Mouse (Mus musculus): ENCODE data around the gene Vti1a. TPM values are rescaled to one million over a fixed set of nuclear protein-coding genes. Genes with fewer than 3 reads are reported as not detected.

The Vti1a gene
- total RNA-seq, 1 experiment = 14.9 TPM

GRCm38 (mm10) chr19:55626483-55626882 lies 310.4 kb downstream of the Vti1a start:
- H3K27ac ChIP-seq (ENCODE audit: insufficient read depth, low read depth, low read length, poor library complexity, severe bottlenecking) = no peak overlapping the region
- H3K9me3 ChIP-seq (ENCODE audit: control insufficient read depth, insufficient read depth, low read depth, low read length) = no peaks in the 10 kb centered on the region
- no peak for DNase-seq (ENCODE audit: low read depth, low spot score)

GRCm38 (mm10) chr19:55626952-55627351 lies 310.9 kb downstream of the Vti1a start:
- in situ Hi-C loops (cut with MboI; ENCODE audit: low sequenced_read_pairs in 2 of 2, unreplicated experiment in 2 of 2) = no loop called here
- H3K4me1 ChIP-seq (ENCODE audit: control insufficient read depth in 2 of 2, insufficient read depth in 2 of 2, low read length in 2 of 2, poor library complexity in 1 of 2) = peaks cover 0 to 4% of the 10 kb centered on the region in 2 experiments; a peak in 1 of 4 replicates
- H3K27ac ChIP-seq (ENCODE audit: insufficient read depth, low read depth, low read length, poor library complexity, severe bottlenecking) = no peak overlapping the region
- no peak overlapping the region for H3K4me3 ChIP-seq (ENCODE audit: insufficient read depth in 1 of 2, low read depth in 1 of 2, low read length in 2 of 2, poor library complexity in 1 of 2, severe bottlenecking in 1 of 2)
- no peaks in the 10 kb centered on the region for H3K36me3 ChIP-seq (ENCODE audit: control insufficient read depth, insufficient read depth, low read length, poor library complexity, severe bottlenecking)
- H3K9me3 ChIP-seq (ENCODE audit: control insufficient read depth, insufficient read depth, low read depth, low read length) = no peaks in the 10 kb centered on the region
- no peak for DNase-seq (ENCODE audit: low read depth, low spot score)
- TF ChIP-seq ZC3H11A (IDR thresholded peaks at IDR 0.05; ENCODE audit: borderline replicate concordance, low read depth, low read length) (no peak), ZNF384 (IDR thresholded peaks at IDR 0.05; ENCODE audit: low read depth, low read length) (no peak), CHD2 (IDR thresholded peaks at IDR 0.05; ENCODE audit: low read depth, low read length) (no peak), HCFC1 (IDR thresholded peaks at IDR 0.05; ENCODE audit: borderline replicate concordance, insufficient read depth, low read length) (no peak), MAFK (IDR thresholded peaks at IDR 0.05; ENCODE audit: insufficient read depth, low read depth, low read length) (no peak)
- H3K9ac ChIP-seq (ENCODE audit: insufficient read depth, low read depth, low read length, poor library complexity, severe bottlenecking) = no peak overlapping the region

More at GRCm38 (mm10) chr19:55626483-55626882, 310.4 kb downstream of the Vti1a start:
- TF ChIP-seq ZNF384 (IDR thresholded peaks at IDR 0.05; ENCODE audit: low read depth, low read length) (no peak), CHD2 (IDR thresholded peaks at IDR 0.05; ENCODE audit: low read depth, low read length) (no peak), ZC3H11A (IDR thresholded peaks at IDR 0.05; ENCODE audit: borderline replicate concordance, low read depth, low read length) (no peak), MAFK (IDR thresholded peaks at IDR 0.05; ENCODE audit: insufficient read depth, low read depth, low read length) (no peak), HCFC1 (IDR thresholded peaks at IDR 0.05; ENCODE audit: borderline replicate concordance, insufficient read depth, low read length) (no peak)
- Histone ChIP-seq H3K36me3 (ENCODE audit: control insufficient read depth, insufficient read depth, low read length, poor library complexity, severe bottlenecking) (no peaks in the 10 kb centered on the region), H3K4me1 (ENCODE audit: control insufficient read depth in 2 of 2, insufficient read depth in 2 of 2, low read length in 2 of 2, poor library complexity in 1 of 2) (peaks cover 0 to 4% of the 10 kb centered on the region in 2 experiments; a peak in 1 of 4 replicates), H3K4me3 (ENCODE audit: insufficient read depth in 1 of 2, low read depth in 1 of 2, low read length in 2 of 2, poor library complexity in 1 of 2, severe bottlenecking in 1 of 2) (no peak overlapping the region), H3K9ac (ENCODE audit: insufficient read depth, low read depth, low read length, poor library complexity, severe bottlenecking) (no peak overlapping the region)
- in situ Hi-C loops (cut with MboI; ENCODE audit: low sequenced_read_pairs in 2 of 2, unreplicated experiment in 2 of 2) = no loop called here

GRCm38 (mm10) chr19:55635488-55635887 lies 319.4 kb downstream of the Vti1a start:
- Histone ChIP-seq H3K4me3 (ENCODE audit: insufficient read depth in 1 of 2, low read depth in 1 of 2, low read length in 2 of 2, poor library complexity in 1 of 2, severe bottlenecking in 1 of 2) (no peak overlapping the region), H3K9ac (ENCODE audit: insufficient read depth, low read depth, low read length, poor library complexity, severe bottlenecking) (no peak overlapping the region), H3K36me3 (ENCODE audit: control insufficient read depth, insufficient read depth, low read length, poor library complexity, severe bottlenecking) (no peaks in the 10 kb centered on the region), H3K9me3 (ENCODE audit: control insufficient read depth, insufficient read depth, low read depth, low read length) (no peaks in the 10 kb centered on the region), H3K27ac (ENCODE audit: insufficient read depth, low read depth, low read length, poor library complexity, severe bottlenecking) (no peak overlapping the region), H3K4me1 (ENCODE audit: control insufficient read depth in 2 of 2, insufficient read depth in 2 of 2, low read length in 2 of 2, poor library complexity in 1 of 2) (peaks cover 0 to 5% of the 10 kb centered on the region in 2 experiments; a peak in 1 of 4 replicates)
- no peak for TF ChIP-seq ZC3H11A (IDR thresholded peaks at IDR 0.05; ENCODE audit: borderline replicate concordance, low read depth, low read length)
- no peak for TF ChIP-seq HCFC1 (IDR thresholded peaks at IDR 0.05; ENCODE audit: borderline replicate concordance, insufficient read depth, low read length)
- TF ChIP-seq CHD2 (IDR thresholded peaks at IDR 0.05; ENCODE audit: low read depth, low read length) = no peak
- TF ChIP-seq ZNF384 (IDR thresholded peaks at IDR 0.05; ENCODE audit: low read depth, low read length) = no peak
- TF ChIP-seq MAFK (IDR thresholded peaks at IDR 0.05; ENCODE audit: insufficient read depth, low read depth, low read length) = no peak
- in situ Hi-C loops (cut with MboI; ENCODE audit: low sequenced_read_pairs in 2 of 2, unreplicated experiment in 2 of 2) = no loop called here
- no peak for DNase-seq (ENCODE audit: low read depth, low spot score)

GRCm38 (mm10) chr19:55640251-55640650 lies 324.2 kb downstream of the Vti1a start:
- TF ChIP-seq MAFK (IDR thresholded peaks at IDR 0.05; ENCODE audit: insufficient read depth, low read depth, low read length) (no peak), ZC3H11A (IDR thresholded peaks at IDR 0.05; ENCODE audit: borderline replicate concordance, low read depth, low read length) (no peak), ZNF384 (IDR thresholded peaks at IDR 0.05; ENCODE audit: low read depth, low read length) (no peak), HCFC1 (IDR thresholded peaks at IDR 0.05; ENCODE audit: borderline replicate concordance, insufficient read depth, low read length) (no peak), CHD2 (IDR thresholded peaks at IDR 0.05; ENCODE audit: low read depth, low read length) (no peak)
- no peak overlapping the region for H3K9ac ChIP-seq (ENCODE audit: insufficient read depth, low read depth, low read length, poor library complexity, severe bottlenecking)
- no peaks in the 10 kb centered on the region for H3K9me3 ChIP-seq (ENCODE audit: control insufficient read depth, insufficient read depth, low read depth, low read length)
- peak; percentile 37 for DNase-seq (ENCODE audit: low read depth, low spot score)
- no peaks in the 10 kb centered on the region for H3K36me3 ChIP-seq (ENCODE audit: control insufficient read depth, insufficient read depth, low read length, poor library complexity, severe bottlenecking)
- H3K4me3 ChIP-seq (ENCODE audit: insufficient read depth in 1 of 2, low read depth in 1 of 2, low read length in 2 of 2, poor library complexity in 1 of 2, severe bottlenecking in 1 of 2) = peak overlapping the region in 1 of 2 experiments; percentile 29; a peak in 2 of 4 replicates
- H3K4me1 ChIP-seq (ENCODE audit: control insufficient read depth in 2 of 2, insufficient read depth in 2 of 2, low read length in 2 of 2, poor library complexity in 1 of 2) = peaks cover 0 to 8% of the 10 kb centered on the region in 2 experiments; a peak in 1 of 4 replicates
- in situ Hi-C loops (cut with MboI; ENCODE audit: low sequenced_read_pairs in 2 of 2, unreplicated experiment in 2 of 2) = no loop called here
- H3K27ac ChIP-seq (ENCODE audit: insufficient read depth, low read depth, low read length, poor library complexity, severe bottlenecking) = no peak overlapping the region

Measured in ES-E14 (cell line).